Mouse (Mus musculus) embryonic facial prominence, embryonic 13.5 days (tissue): ENCODE results near the gene Mapk14. TPM values are rescaled to one million over a fixed set of nuclear protein-coding genes. Genes with fewer than 3 reads are reported as not detected.

Experiments used
- ATAC-seq: fragments of 200-750 bp; cut with Nextera tagmentation; 2 replicates; pipeline ENCODE4 v1.8.0; 2017; ENCODE audit warnings: low read depth; ENCODE audit not compliant: insufficient number of reproducible peaks, insufficient read depth, low FRiP score, low TSS enrichment
- H3K27ac ChIP-seq: fragments of 300-500 bp; sonication (generic); 2 replicates; pipeline ENCODE4 v1.5.1; 2015; ENCODE audit warnings: moderate library complexity, mild to moderate bottlenecking, inconsistent platforms
- H3K27me3 ChIP-seq: fragments of 300-500 bp; sonication (generic); 2 replicates; pipeline ENCODE4 v1.6.1; 2015; ENCODE audit warnings: mild to moderate bottlenecking, inconsistent platforms
- H3K36me3 ChIP-seq: fragments of 300-500 bp; sonication (generic); 2 replicates; pipeline ENCODE4 v1.6.1; 2015; ENCODE audit warnings: mild to moderate bottlenecking, inconsistent platforms
- H3K4me1 ChIP-seq: fragments of 300-500 bp; sonication (generic); 2 replicates; pipeline ENCODE4 v1.6.1; 2015; ENCODE audit warnings: inconsistent platforms
- H3K4me2 ChIP-seq: fragments of 300-500 bp; sonication (generic); 2 replicates; pipeline ENCODE4 v1.6.1; 2015; ENCODE audit warnings: moderate library complexity, mild to moderate bottlenecking, inconsistent platforms
- H3K4me3 ChIP-seq: fragments of 300-500 bp; sonication (generic); 2 replicates; pipeline ENCODE4 v1.5.1; 2015; ENCODE audit warnings: mild to moderate bottlenecking, inconsistent platforms
- H3K9ac ChIP-seq: fragments of 300-500 bp; sonication (generic); 2 replicates; pipeline ENCODE4 v1.6.1; 2015; ENCODE audit warnings: mild to moderate bottlenecking, inconsistent platforms
- H3K9me3 ChIP-seq: fragments of 300-500 bp; sonication (generic); 2 replicates; pipeline ENCODE4 v1.6.1; 2016; ENCODE audit warnings: inconsistent platforms
- WGBS: fragments of 180-500 bp; shearing (Covaris S2); methylation state at CpG from one replicate; pipeline ENCODE4 v1.1.7; 2015; ENCODE audit warnings: mixed read lengths; 5-methylcytosine and 5-hydroxymethylcytosine counted together
- polyA plus RNA-seq: library from polyadenylated mRNA; unstranded; fragments of >200 nt; fragmentation: Nextera tagmentation; extraction: Ambion mirVana; gene quantifications from 2 replicates; pipeline ENCODE4 v1.2.1, GENCODE M21; 2015

Gene Mapk14
- polyA plus RNA-seq, 1 experiment from 2014 or later, result 42.5 TPM

- WGBS, result 63% methylated on average over 7 of the region's 7 CpGs
Observed at GRCm38 (mm10) chr17:28699789-28700188, 8.7 kb downstream of the Mapk14 start.

GRCm38 (mm10) chr17:28701171-28701570, 10.0 kb downstream of the Mapk14 start:
- H3K4me1 ChIP-seq, result peaks cover 32% of the 10 kb centered on the region
- ATAC-seq, result no peak
- no peak overlapping the region for H3K4me3 ChIP-seq
- no peaks in the 10 kb centered on the region for H3K27me3 ChIP-seq
- H3K36me3 ChIP-seq, result peaks cover 14% of the 10 kb centered on the region; the same call in 1 of the 2 replicates
- H3K9ac ChIP-seq, result no peak overlapping the region
- H3K4me2 ChIP-seq, result no peak overlapping the region
- no peak overlapping the region for H3K27ac ChIP-seq
- 93% methylated on average over 4 of the region's 4 CpGs for WGBS
- H3K9me3 ChIP-seq, result no peaks in the 10 kb centered on the region

More at GRCm38 (mm10) chr17:28699789-28700188, 8.7 kb downstream of the Mapk14 start:
- H3K27ac ChIP-seq, result no peak overlapping the region; the same call in 1 of the 2 replicates
- H3K4me1 ChIP-seq, result peaks cover 35% of the 10 kb centered on the region
- H3K4me3 ChIP-seq, result no peak overlapping the region
- no peaks in the 10 kb centered on the region for H3K9me3 ChIP-seq
- ATAC-seq, result no peak
- no peak overlapping the region for H3K4me2 ChIP-seq
- no peaks in the 10 kb centered on the region for H3K27me3 ChIP-seq
- no peak overlapping the region for H3K9ac ChIP-seq
- H3K36me3 ChIP-seq, result peaks cover 5% of the 10 kb centered on the region; the same call in 1 of the 2 replicates

- WGBS, result 80% methylated on average over 3 of the region's 3 CpGs
- H3K9ac ChIP-seq, result no peak overlapping the region
Observed at GRCm38 (mm10) chr17:28701737-28702136, 10.6 kb downstream of the Mapk14 start.

GRCm38 (mm10) chr17:28702646-28703045, 11.5 kb downstream of the Mapk14 start:
- peaks cover 14% of the 10 kb centered on the region; the same call in 1 of the 2 replicates for H3K36me3 ChIP-seq
- H3K27me3 ChIP-seq, result no peaks in the 10 kb centered on the region
- peaks cover 27% of the 10 kb centered on the region for H3K4me1 ChIP-seq
- no peak for ATAC-seq
- H3K9me3 ChIP-seq, result no peaks in the 10 kb centered on the region
- no peak overlapping the region for H3K27ac ChIP-seq
- no peak overlapping the region for H3K9ac ChIP-seq
- H3K4me2 ChIP-seq, result no peak overlapping the region
- no peak overlapping the region for H3K4me3 ChIP-seq
- WGBS, result 54% methylated on average over 2 of the region's 2 CpGs

More at GRCm38 (mm10) chr17:28701737-28702136, 10.6 kb downstream of the Mapk14 start:
- peaks cover 14% of the 10 kb centered on the region; the same call in 1 of the 2 replicates for H3K36me3 ChIP-seq
- no peak overlapping the region for H3K27ac ChIP-seq
- no peaks in the 10 kb centered on the region for H3K27me3 ChIP-seq
- no peaks in the 10 kb centered on the region for H3K9me3 ChIP-seq
- no peak overlapping the region for H3K4me2 ChIP-seq
- H3K4me3 ChIP-seq, result no peak overlapping the region
- no peak for ATAC-seq
- H3K4me1 ChIP-seq, result peaks cover 30% of the 10 kb centered on the region

- no peak overlapping the region for H3K4me3 ChIP-seq
- H3K4me1 ChIP-seq, result peaks cover 17% of the 10 kb centered on the region
- peaks cover 17% of the 10 kb centered on the region; the same call in 1 of the 2 replicates for H3K36me3 ChIP-seq
- WGBS, result 49% methylated on average over 1 of the region's 1 CpGs
- H3K27ac ChIP-seq, result peak overlapping the region; percentile 36; the same call in 1 of the 2 replicates
- ATAC-seq, result no peak
- H3K9ac ChIP-seq, result 0 out of 2 replicates have a peak overlapping the region, but pooled peaks have one; percentile 12
- no peak overlapping the region for H3K4me2 ChIP-seq
- no peaks in the 10 kb centered on the region for H3K9me3 ChIP-seq
- H3K27me3 ChIP-seq, result no peaks in the 10 kb centered on the region
Observed at GRCm38 (mm10) chr17:28706697-28707096, 15.6 kb downstream of the Mapk14 start.

- Histone ChIP-seq H3K27me3 (no peaks in the 10 kb centered on the region), H3K9ac (no peak overlapping the region), H3K4me1 (peaks cover 17% of the 10 kb centered on the region), H3K36me3 (peaks cover 13% of the 10 kb centered on the region; the same call in 1 of the 2 replicates), H3K9me3 (no peaks in the 10 kb centered on the region), H3K4me2 (no peak overlapping the region), H3K27ac (peak overlapping the region; percentile 36; the same call in 1 of the 2 replicates), H3K4me3 (no peak overlapping the region)
- 86% methylated on average over 3 of the region's 3 CpGs for WGBS
- no peak for ATAC-seq
Observed at GRCm38 (mm10) chr17:28707136-28707627, 16.1 kb downstream of the Mapk14 start.

- Histone ChIP-seq H3K4me1 (peaks cover 17% of the 10 kb centered on the region), H3K27me3 (no peaks in the 10 kb centered on the region), H3K9ac (no peak overlapping the region), H3K36me3 (peaks cover 13% of the 10 kb centered on the region; the same call in 1 of the 2 replicates), H3K4me3 (no peak overlapping the region), H3K4me2 (no peak overlapping the region), H3K9me3 (no peaks in the 10 kb centered on the region), H3K27ac (no peak overlapping the region)
- WGBS, result 82% methylated on average over 2 of the region's 2 CpGs
- ATAC-seq, result no peak
Observed at GRCm38 (mm10) chr17:28707816-28708215, 16.7 kb downstream of the Mapk14 start.

- H3K4me3 ChIP-seq, result no peak overlapping the region
- WGBS, result 40% methylated on average over 2 of the region's 2 CpGs
- H3K4me1 ChIP-seq, result peaks cover 17% of the 10 kb centered on the region
- no peaks in the 10 kb centered on the region for H3K9me3 ChIP-seq
- no peak overlapping the region for H3K27ac ChIP-seq
- H3K36me3 ChIP-seq, result peaks cover 18% of the 10 kb centered on the region
- no peak for ATAC-seq
- no peak overlapping the region for H3K4me2 ChIP-seq
- H3K27me3 ChIP-seq, result no peaks in the 10 kb centered on the region
- H3K9ac ChIP-seq, result no peak overlapping the region
Observed at GRCm38 (mm10) chr17:28708989-28709388, 17.9 kb downstream of the Mapk14 start.

GRCm38 (mm10) chr17:28709552-28710290, 18.6 kb downstream of the Mapk14 start:
- H3K27ac ChIP-seq, result no peak overlapping the region
- no peaks in the 10 kb centered on the region for H3K9me3 ChIP-seq
- H3K36me3 ChIP-seq, result peaks cover 26% of the 10 kb centered on the region
- peaks cover 17% of the 10 kb centered on the region for H3K4me1 ChIP-seq
- no peak for ATAC-seq
- H3K27me3 ChIP-seq, result no peaks in the 10 kb centered on the region
- no peak overlapping the region for H3K4me3 ChIP-seq
- H3K4me2 ChIP-seq, result no peak overlapping the region
- 81% methylated on average over 8 of the region's 8 CpGs for WGBS
- H3K9ac ChIP-seq, result no peak overlapping the region; the same call in 1 of the 2 replicates

- H3K4me1 ChIP-seq, result peaks cover 14% of the 10 kb centered on the region
- no peak overlapping the region for H3K27ac ChIP-seq
- ATAC-seq, result no peak
- no peak overlapping the region for H3K4me3 ChIP-seq
- H3K4me2 ChIP-seq, result no peak overlapping the region
- no peaks in the 10 kb centered on the region for H3K27me3 ChIP-seq
- peaks cover 28% of the 10 kb centered on the region for H3K36me3 ChIP-seq
- no peak overlapping the region for H3K9ac ChIP-seq
- no peaks in the 10 kb centered on the region for H3K9me3 ChIP-seq
- 79% methylated on average over 8 of the region's 8 CpGs for WGBS
Observed at GRCm38 (mm10) chr17:28710291-28710688, 19.2 kb downstream of the Mapk14 start.

- no peaks in the 10 kb centered on the region for H3K27me3 ChIP-seq
- WGBS, result 91% methylated on average over 6 of the region's 6 CpGs
- no peak overlapping the region for H3K4me3 ChIP-seq
- H3K4me1 ChIP-seq, result peaks cover 23% of the 10 kb centered on the region
- H3K4me2 ChIP-seq, result no peak overlapping the region
- peaks cover 28% of the 10 kb centered on the region for H3K36me3 ChIP-seq
- no peak for ATAC-seq
- H3K9ac ChIP-seq, result no peak overlapping the region
- no peak overlapping the region for H3K27ac ChIP-seq
- no peaks in the 10 kb centered on the region for H3K9me3 ChIP-seq
Observed at GRCm38 (mm10) chr17:28711237-28711636, 20.1 kb downstream of the Mapk14 start.

- Histone ChIP-seq H3K4me1 (peaks cover 25% of the 10 kb centered on the region), H3K4me3 (no peak overlapping the region), H3K4me2 (no peak overlapping the region), H3K36me3 (peaks cover 28% of the 10 kb centered on the region), H3K27me3 (no peaks in the 10 kb centered on the region), H3K27ac (no peak overlapping the region), H3K9ac (no peak overlapping the region), H3K9me3 (no peaks in the 10 kb centered on the region)
- WGBS, result 90% methylated on average over 6 of the region's 6 CpGs
- no peak for ATAC-seq
Observed at GRCm38 (mm10) chr17:28712305-28712704, 21.2 kb downstream of the Mapk14 start.
